ENCODE assay signal across 33 mouse cellular contexts in the genomic region with DNA sequence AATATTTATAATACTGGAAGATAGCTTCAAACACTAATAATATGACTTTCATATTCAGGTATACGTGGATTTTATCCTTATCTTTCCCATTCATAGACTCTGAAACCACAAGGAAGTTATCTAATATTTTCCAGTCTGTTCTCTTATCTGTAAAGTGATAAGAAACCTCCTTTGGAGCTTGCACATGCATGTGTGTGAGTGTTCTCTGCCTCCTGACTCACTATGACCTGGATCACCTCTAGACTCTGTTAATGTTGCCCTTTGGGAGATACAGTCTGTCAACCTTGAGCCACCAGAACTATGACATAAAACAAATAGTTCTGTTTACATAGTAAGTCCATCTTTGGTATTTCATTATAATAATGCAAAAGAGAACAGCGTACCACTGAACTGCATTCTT. TPM values are rescaled to one million over a fixed set of nuclear protein-coding genes. Genes with fewer than 3 reads are reported as not detected.
"Had no signal": no experiment of that assay in that cellular context is flagged by ENCODE, and none has a peak within 500 bp of the region (broad histone marks: within the 10 kb centered on the region; RNA-seq: fewer than 3 reads in every experiment).

No protein-coding gene starts in this region.

- H3K36me3 ChIP-seq: heart, embryonic 10.5 days; heart, embryonic 12.5 days; heart, embryonic 13.5 days; heart, embryonic 15.5 days; hindbrain, embryonic 10.5 days; hindbrain, embryonic 12.5 days; hindbrain, embryonic 13.5 days; hindbrain, embryonic 15.5 days; kidney, embryonic 15.5 days had no signal

- DNase-seq: heart, adult 2 months; heart, postnatal 10 days; heart, postnatal 14 days; heart, postnatal 36 days; heart, postnatal 4 days; kidney, adult 11 months; kidney, adult 2 months; kidney, adult 8-10 months; kidney, adult 9 months; kidney, postnatal 10 days; kidney, postnatal 14 days; kidney, postnatal 25 days; kidney, postnatal 36 days; kidney, postnatal 4 days; layer of hippocampus, adult 9-11 months; layer of hippocampus, postnatal 36 days had no signal

- ATAC-seq: hindbrain, embryonic 16.5 days; hindbrain, postnatal 0 days; inflammation-experienced regulatory T-cells, adult 6 months had no signal

- H3K27ac ChIP-seq: heart, adult 2 months; heart, embryonic 10.5 days; heart, embryonic 13.5 days; heart, embryonic 15.5 days; hindbrain, embryonic 10.5 days; hindbrain, embryonic 12.5 days; hindbrain, embryonic 13.5 days; hindbrain, embryonic 14.5 days; hindbrain, embryonic 15.5 days; hindbrain, postnatal 0 days; kidney, embryonic 15.5 days; kidney, postnatal 0 days; layer of hippocampus, adult 2 months; left cerebral cortex, adult 2 months had no signal

- H3K4me2 ChIP-seq: heart, embryonic 11.5 days; heart, embryonic 12.5 days; heart, embryonic 13.5 days; heart, embryonic 15.5 days; hindbrain, embryonic 12.5 days; hindbrain, embryonic 13.5 days; hindbrain, embryonic 14.5 days; hindbrain, embryonic 15.5 days; kidney, embryonic 15.5 days had no signal

- H3K4me3 ChIP-seq: heart, adult 2 months; heart, embryonic 10.5 days; heart, embryonic 12.5 days; heart, embryonic 13.5 days; heart, embryonic 15.5 days; hindbrain, embryonic 10.5 days; hindbrain, embryonic 12.5 days; hindbrain, embryonic 13.5 days; hindbrain, embryonic 15.5 days; kidney, embryonic 15.5 days; layer of hippocampus, adult 2 months; left cerebral cortex, adult 2 months had no signal

- H3K9me3 ChIP-seq: heart, embryonic 10.5 days; heart, embryonic 12.5 days; heart, embryonic 13.5 days; heart, embryonic 15.5 days; hindbrain, embryonic 10.5 days; hindbrain, embryonic 12.5 days; hindbrain, embryonic 13.5 days; hindbrain, embryonic 15.5 days; kidney, embryonic 15.5 days had no signal

- H3K9ac ChIP-seq: heart, embryonic 12.5 days; heart, embryonic 13.5 days; heart, embryonic 15.5 days; hindbrain, embryonic 12.5 days; hindbrain, embryonic 13.5 days; hindbrain, embryonic 14.5 days; hindbrain, embryonic 15.5 days; kidney, embryonic 15.5 days had no signal

- H3K27me3 ChIP-seq: heart, embryonic 12.5 days; heart, embryonic 13.5 days; heart, embryonic 15.5 days; hindbrain, embryonic 12.5 days; hindbrain, embryonic 13.5 days; hindbrain, embryonic 15.5 days; kidney, embryonic 15.5 days had no signal

- H3K4me1 ChIP-seq: heart, embryonic 10.5 days; heart, embryonic 12.5 days; heart, embryonic 13.5 days; heart, embryonic 15.5 days; hindbrain, embryonic 10.5 days; hindbrain, embryonic 12.5 days; hindbrain, embryonic 13.5 days; hindbrain, embryonic 15.5 days; kidney, embryonic 15.5 days had no signal

RNA-seq across cellular contexts. Expression of a gene that starts 56.2 kb away (rescaled TPM):
- polyA plus RNA-seq: inflammation-experienced regulatory T-cells, adult 6 months had no signal
